Mouse (Mus musculus): ENCODE data around the gene Pik3r5. TPM values are rescaled to one million over a fixed set of nuclear protein-coding genes. Genes with fewer than 3 reads are reported as not detected.

The Pik3r5 gene
- polyA plus RNA-seq, 2 experiments from 2014 or later, result 17.9 to 26.3 TPM

GRCm38 (mm10) chr11:68486093-68486492 is 54.2 kb downstream of the Pik3r5 start:
- no peak for ATAC-seq

GRCm38 (mm10) chr11:68487720-68488119 is 55.8 kb downstream of the Pik3r5 start:
- no peak for ATAC-seq

DNA sequence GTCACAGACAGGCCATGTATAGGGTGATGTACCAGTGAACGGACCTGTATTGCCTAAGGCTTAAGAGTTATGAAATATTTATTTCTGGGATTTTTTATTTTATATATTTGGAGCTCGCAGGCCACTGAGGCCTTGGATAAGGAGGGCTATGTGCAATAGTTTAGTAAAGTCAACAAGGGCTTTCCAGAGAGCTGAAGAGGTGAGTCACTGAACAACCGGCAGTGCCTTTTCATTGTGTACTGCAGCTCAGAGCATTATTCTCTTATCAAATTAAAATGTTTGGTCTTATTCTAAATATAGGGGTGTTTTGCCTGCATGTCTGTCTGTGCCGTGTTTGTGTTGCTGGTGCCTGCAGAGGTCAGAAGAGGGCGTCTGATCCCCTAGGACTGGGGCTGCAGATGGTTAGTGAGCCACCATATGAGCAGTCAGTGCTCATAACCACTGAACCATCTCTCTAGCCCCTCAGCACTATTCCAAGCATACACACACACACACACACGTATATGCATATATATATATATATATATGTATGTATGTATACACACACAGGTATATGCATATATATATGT is 56.4 kb downstream of the Pik3r5 start:
- no peak for ATAC-seq

GRCm38 (mm10) chr11:68489236-68489635 is 57.3 kb downstream of the Pik3r5 start:
- no peak for ATAC-seq

GRCm38 (mm10) chr11:68492592-68492991 is 60.7 kb downstream of the Pik3r5 start:
- ATAC-seq, result no peak

- no peak for ATAC-seq
These were observed 61.8 kb downstream of the Pik3r5 start for GRCm38 (mm10) chr11:68493760-68494159.

GRCm38 (mm10) chr11:68497081-68497480 is 65.2 kb downstream of the Pik3r5 start:
- ATAC-seq, result no peak

GRCm38 (mm10) chr11:68498517-68498916 is 66.6 kb downstream of the Pik3r5 start:
- peak; percentile 59 for ATAC-seq

- peak; percentile 72 for ATAC-seq
These were observed 67.2 kb downstream of the Pik3r5 start for GRCm38 (mm10) chr11:68498999-68499699.

DNA sequence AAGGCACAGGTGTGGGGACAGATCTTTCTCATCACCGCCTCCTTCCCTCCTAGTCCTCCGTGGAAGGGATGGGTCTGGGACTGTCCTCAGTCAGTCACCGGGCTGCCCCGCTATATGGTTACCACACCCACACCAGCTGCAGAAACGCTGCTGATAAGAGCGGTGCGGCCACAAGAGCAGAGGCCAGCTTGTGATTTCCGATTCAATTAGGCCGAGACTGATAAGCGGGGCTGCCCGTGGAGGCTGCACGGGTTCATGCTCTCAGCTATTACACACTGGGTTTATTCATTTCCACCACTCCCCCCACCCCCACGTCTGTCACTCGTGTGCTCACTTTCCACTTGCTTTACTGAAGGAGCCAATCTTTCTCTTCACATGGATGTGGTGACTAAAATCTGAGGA is 69.0 kb downstream of the Pik3r5 start:
- no peak for ATAC-seq

- ATAC-seq, result no peak
These were observed 70.5 kb downstream of the Pik3r5 start for GRCm38 (mm10) chr11:68502408-68502807.

DNA sequence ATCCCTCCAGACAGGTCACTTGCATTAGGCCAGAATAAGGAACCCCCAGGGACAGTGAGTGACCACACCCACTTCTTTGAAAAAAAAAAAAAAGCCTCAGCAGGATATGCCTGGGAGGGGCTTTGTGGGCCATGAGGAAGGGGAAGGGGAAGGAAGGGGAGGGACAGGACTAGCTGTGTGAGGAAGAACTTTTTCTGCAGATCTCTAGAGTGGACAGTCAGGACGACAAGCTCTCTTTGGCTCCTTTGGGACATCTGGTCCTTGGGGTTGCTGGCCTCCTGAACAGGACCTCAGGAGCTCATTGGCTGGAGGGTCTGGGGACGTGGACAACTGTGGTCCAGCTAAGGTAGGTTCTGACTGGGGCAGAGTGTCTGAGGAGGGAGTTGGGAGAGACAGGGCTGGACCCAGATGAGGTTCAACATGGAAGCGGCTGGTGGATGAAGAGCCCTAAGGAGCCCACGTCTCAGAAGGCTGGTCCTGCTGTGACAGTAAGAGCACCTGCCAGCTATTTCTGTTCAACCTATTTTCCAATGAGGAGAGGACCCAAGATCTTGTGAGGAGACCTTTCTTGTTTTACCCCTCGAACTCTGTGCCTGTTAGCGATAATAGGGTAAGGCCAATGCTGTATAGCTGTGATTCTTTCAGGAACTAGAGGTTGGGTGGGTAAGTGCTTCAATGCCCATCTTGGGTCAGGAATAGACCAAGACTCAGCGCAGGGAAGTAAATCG is 71.1 kb downstream of the Pik3r5 start, which contains the start of gene Pik3r6:
TSS of gene Pik3r6 (plus strand) at position 118 of the 728 bp plus-strand sequence.
- no peak for ATAC-seq

DNA sequence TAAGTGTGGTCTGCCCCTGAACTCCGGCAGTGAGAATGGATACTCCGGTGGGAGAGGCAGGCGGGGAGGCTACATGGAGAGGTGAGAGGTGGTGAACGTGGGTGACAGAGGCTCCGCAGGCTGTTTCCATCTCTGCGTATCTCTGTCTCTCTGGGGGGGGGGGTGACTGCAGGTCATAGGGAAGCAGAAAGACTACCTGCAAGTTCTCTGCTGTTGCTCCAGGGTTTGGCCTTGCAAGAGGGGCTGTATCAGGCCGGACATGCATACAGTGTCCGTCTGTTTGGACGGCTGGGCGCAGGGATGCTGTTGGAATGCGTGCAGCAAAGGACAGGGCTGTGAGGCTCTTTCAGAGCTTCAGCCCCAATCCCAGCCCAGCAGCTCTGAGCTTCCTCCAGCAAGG is 73.0 kb downstream of the Pik3r5 start:
- no peak for ATAC-seq

DNA sequence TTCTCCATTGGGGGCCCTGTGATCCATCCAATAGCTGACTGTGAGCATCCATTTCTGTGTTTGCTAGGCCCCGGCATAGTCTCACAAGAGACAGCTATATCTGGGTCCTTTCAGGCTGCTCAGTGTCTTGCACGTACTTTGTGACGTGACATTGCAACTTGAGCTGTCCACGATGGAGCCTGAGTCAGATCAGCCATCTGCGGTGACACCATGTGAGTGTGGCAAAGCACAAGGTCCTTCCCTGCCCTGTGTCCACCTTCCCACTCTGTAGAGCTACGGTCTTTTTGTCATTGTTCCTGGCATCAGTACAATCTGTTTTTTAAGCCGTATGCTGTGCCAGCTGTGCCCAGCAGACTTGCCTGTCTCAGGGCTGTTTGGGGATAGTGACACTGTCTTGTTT is 75.3 kb downstream of the Pik3r5 start:
- ATAC-seq, result no peak

- ATAC-seq, result no peak
These were observed 76.7 kb downstream of the Pik3r5 start for GRCm38 (mm10) chr11:68508619-68509018.

GRCm38 (mm10) chr11:68509194-68509593 is 77.3 kb downstream of the Pik3r5 start:
- ATAC-seq, result no peak

GRCm38 (mm10) chr11:68513969-68514368 is 82.0 kb downstream of the Pik3r5 start:
- ATAC-seq, result no peak

GRCm38 (mm10) chr11:68519362-68519761 is 87.4 kb downstream of the Pik3r5 start:
- ATAC-seq, result no peak

DNA sequence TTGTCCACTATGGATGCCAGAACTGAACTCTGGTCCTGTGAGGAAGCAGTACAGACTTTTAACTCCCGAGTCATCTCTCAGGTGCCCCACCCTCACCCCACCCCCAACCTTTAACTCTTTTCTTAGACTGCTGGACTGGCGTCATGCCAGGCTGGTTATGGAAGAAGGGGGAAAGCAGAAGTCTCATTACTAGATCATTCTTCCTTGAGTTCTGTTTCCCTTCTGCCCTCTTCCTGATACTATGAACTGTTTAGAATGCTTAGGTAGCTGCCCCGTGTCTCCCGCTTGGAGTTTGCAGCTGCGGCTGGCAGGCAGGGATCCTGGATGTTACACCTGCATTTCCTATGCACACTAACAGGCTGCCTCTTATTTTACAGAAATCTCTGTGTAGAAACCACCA is 87.9 kb downstream of the Pik3r5 start:
- ATAC-seq, result no peak

- no peak for ATAC-seq
These were observed 88.5 kb downstream of the Pik3r5 start for GRCm38 (mm10) chr11:68520439-68520838.

DNA sequence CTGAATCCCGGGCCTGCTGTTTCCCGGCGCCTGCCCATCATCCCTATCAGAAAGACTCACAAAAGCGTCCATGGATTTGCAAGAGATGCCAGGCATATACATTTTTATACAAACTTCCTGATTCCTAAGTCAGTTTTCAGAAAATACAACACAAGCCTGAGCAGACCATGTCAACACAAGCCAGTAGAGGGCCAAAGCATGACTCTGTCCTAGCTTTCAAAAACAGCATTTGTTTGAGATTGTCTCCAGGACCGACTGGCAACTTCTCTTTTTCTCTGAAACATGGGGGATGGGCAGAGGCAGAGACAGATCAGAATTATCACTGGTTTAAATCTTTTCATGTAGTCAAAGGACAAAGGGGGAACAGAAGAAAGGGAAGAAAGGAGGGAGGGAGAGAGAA is 89.4 kb downstream of the Pik3r5 start:
- no peak for ATAC-seq

GRCm38 (mm10) chr11:68526441-68526840 is 94.5 kb downstream of the Pik3r5 start:
- no peak for ATAC-seq

GRCm38 (mm10) chr11:68531066-68531806 is 99.3 kb downstream of the Pik3r5 start:
- no peak for ATAC-seq
